Mouse (Mus musculus) brain, embryonic 14.5 days (tissue): ENCODE data around the gene Rasl12.

Experiments used
- CTCF ChIP-seq: fragments of 200-500 bp; IDR thresholded peaks from 2 replicates; pipeline ENCODE4 v1.5.1; 2012; ENCODE audit warnings: inconsistent platforms, mild to moderate bottlenecking, moderate library complexity, borderline replicate concordance; ENCODE audit not compliant: insufficient read depth, insufficient read length; ENCODE audit errors: extremely low read depth
- POLR2A ChIP-seq: fragments of 200-500 bp; IDR thresholded peaks from 2 replicates; pipeline ENCODE4 v1.6.1; 2012; ENCODE audit warnings: mild to moderate bottlenecking, inconsistent platforms, borderline replicate concordance; ENCODE audit not compliant: poor library complexity, insufficient read depth, insufficient read length, severe bottlenecking; ENCODE audit errors: extremely low read depth

- TF ChIP-seq POLR2A (no peak), CTCF (no peak)
Observed at GRCm38 (mm10) chr9:65405184-65405449, 6.8 kb downstream of the Rasl12 start.
